Mouse (Mus musculus) lung, adult 2 months (tissue): ENCODE results near the gene Arrdc3.
"Not testable (repeated sequence)": the region's sequence is repeated elsewhere in the genome, so short reads cannot be mapped to it uniquely, and the experiment has no call there.

ENCODE experiments used
- CTCF ChIP-seq: fragments of 200-500 bp; IDR thresholded peaks from 2 replicates; pipeline ENCODE4 v1.5.1; 2011; ENCODE audit warnings: mild to moderate bottlenecking, low read length, control low read depth; ENCODE audit not compliant: insufficient read depth
- POLR2A ChIP-seq: fragments of 200-500 bp; IDR thresholded peaks from 2 replicates; pipeline ENCODE4 v1.6.1; 2011; ENCODE audit warnings: low read depth, mild to moderate bottlenecking, control low read depth, low read length, borderline replicate concordance; ENCODE audit errors: extremely low read depth

DNA sequence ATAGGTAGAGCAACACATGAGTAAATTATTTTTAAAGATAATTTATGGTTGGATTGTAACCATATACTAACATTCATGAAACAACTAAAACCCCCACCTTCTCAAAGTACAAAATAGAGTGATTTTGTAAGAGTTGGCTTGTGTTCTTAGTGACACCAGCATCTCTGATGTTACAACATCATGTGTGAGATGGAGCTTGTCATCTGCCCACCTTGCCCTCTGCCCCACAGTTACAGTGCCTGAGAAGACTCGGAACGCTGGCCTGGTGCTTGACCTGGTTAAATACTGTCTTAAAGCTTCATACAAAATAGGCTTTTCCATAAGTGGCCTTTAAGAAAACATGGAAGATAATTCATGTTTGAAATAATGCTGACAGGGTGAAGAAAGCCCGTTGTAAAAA is 11.7 kb downstream of the Arrdc3 start:
- not testable (repeated sequence) for TF ChIP-seq POLR2A, CTCF
